Mouse (Mus musculus) cerebellum, postnatal 25 days (tissue): ENCODE measurements at regions not wholly inside any gene's neighbourhood (a gene's known extent, or its start where the extent isn't known, plus 50 kb on each side); places are given as distances from the start of the nearest gene placed in this dataset.

ENCODE experiments used
- DNase-seq, 2 experiments: peaks; one replicate each; pipeline ENCODE4 v3.0.0; 2021; ENCODE audit warnings: mixed read lengths in 2 of 2

- no peak for DNase-seq
Measured at GRCm38 (mm10) chr3:38577890-38578628, 93.4 kb upstream of the Ankrd50 start.

- no peak for DNase-seq
Measured at GRCm38 (mm10) chr3:38573594-38573993, 89.0 kb upstream of the Ankrd50 start.

- DNase-seq, result no peak
Measured at GRCm38 (mm10) chr3:38572159-38572558, 87.5 kb upstream of the Ankrd50 start.

GRCm38 (mm10) chr3:38571224-38571623 lies 86.6 kb upstream of the Ankrd50 start:
- DNase-seq, result no peak

- no peak for DNase-seq
Measured at GRCm38 (mm10) chr3:38569001-38569400, 84.4 kb upstream of the Ankrd50 start.

- no peak for DNase-seq
Measured at GRCm38 (mm10) chr3:38568596-38568975, 83.9 kb upstream of the Ankrd50 start.

GRCm38 (mm10) chr3:38567946-38568595 lies 83.4 kb upstream of the Ankrd50 start:
- no peak for DNase-seq

- no peak for DNase-seq
Measured at GRCm38 (mm10) chr3:38566576-38566975, 81.9 kb upstream of the Ankrd50 start.

GRCm38 (mm10) chr3:38564844-38565243 lies 80.2 kb upstream of the Ankrd50 start:
- DNase-seq, result no peak

GRCm38 (mm10) chr3:38564364-38564763 lies 79.7 kb upstream of the Ankrd50 start:
- DNase-seq, result no peak

- DNase-seq, result no peak
Measured at GRCm38 (mm10) chr3:38561186-38561585, 76.5 kb upstream of the Ankrd50 start.

GRCm38 (mm10) chr3:38555939-38556338 lies 71.3 kb upstream of the Ankrd50 start:
- no peak for DNase-seq

- DNase-seq, result no peak
Measured at GRCm38 (mm10) chr3:38553470-38554043, 68.9 kb upstream of the Ankrd50 start.

- no peak for DNase-seq
Measured at GRCm38 (mm10) chr3:38547032-38547431, 62.4 kb upstream of the Ankrd50 start.

GRCm38 (mm10) chr3:38545501-38545896 lies 60.9 kb upstream of the Ankrd50 start:
- DNase-seq, result no peak

- no peak for DNase-seq
Measured at GRCm38 (mm10) chr3:38544718-38545500, 60.3 kb upstream of the Ankrd50 start.

GRCm38 (mm10) chr3:38543816-38544215 lies 59.2 kb upstream of the Ankrd50 start:
- no peak for DNase-seq

- no peak for DNase-seq
Measured at GRCm38 (mm10) chr3:38541296-38541695, 56.7 kb upstream of the Ankrd50 start.

- DNase-seq, result no peak
Measured at GRCm38 (mm10) chr3:38538309-38538708, 53.7 kb upstream of the Ankrd50 start.

GRCm38 (mm10) chr3:38537770-38538169 lies 53.1 kb upstream of the Ankrd50 start:
- DNase-seq, result no peak
